ENCODE assay signal across 8 mouse cellular contexts in the genomic region with DNA sequence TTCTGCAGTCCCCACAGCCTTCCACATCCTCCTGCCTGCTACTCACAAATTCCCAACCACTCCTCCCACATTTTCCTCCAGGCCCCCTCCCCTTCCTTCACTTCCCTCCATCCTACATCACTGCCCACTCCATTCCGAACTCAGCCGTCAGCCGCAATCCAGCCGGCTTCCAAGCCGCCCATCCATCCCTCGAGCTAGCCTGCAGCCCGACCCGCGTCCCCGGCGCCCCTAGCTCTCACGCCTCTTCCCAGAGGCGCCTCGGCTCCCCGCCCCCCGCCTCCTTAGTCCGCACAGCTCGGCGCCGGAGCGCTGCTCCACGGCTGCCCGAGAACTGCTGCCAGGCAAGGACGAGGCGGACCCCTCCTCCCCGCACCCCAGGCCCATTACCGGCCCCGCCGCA. TPM values are rescaled to one million over a fixed set of nuclear protein-coding genes. Genes with fewer than 3 reads are reported as not detected.
DNase-seq lines count a peak whose midpoint lies in the region; ATAC-seq and TF ChIP-seq lines count a peak whose summit lies in the region.

No protein-coding gene starts in this region.

- H3K27ac ChIP-seq in heart, embryonic 13.5 days (replicated peaks) = peak overlapping the region; percentile 91
- no peak overlapping the region for H3K27ac ChIP-seq in ES-E14 (ENCODE audit: insufficient read depth, low read depth, low read length, poor library complexity, severe bottlenecking)
- peak overlapping the region; percentile 97 for H3K27ac ChIP-seq in hindbrain, embryonic 14.5 days
- peak overlapping the region; percentile 59; the same call in 1 of the 2 replicates for H3K27ac ChIP-seq in liver, postnatal 0 days (ENCODE audit: low read depth)
- peak overlapping the region; percentile 90 for H3K27ac ChIP-seq in stomach, embryonic 16.5 days (ENCODE audit: low read length)

- H3K4me3 ChIP-seq in heart, embryonic 13.5 days = peak overlapping the region; percentile 90
- peak overlapping the region; percentile 68 to 85 for H3K4me3 ChIP-seq in ES-E14 (ENCODE audit: insufficient read depth in 1 of 2, low read depth in 1 of 2, low read length in 2 of 2, poor library complexity in 1 of 2, severe bottlenecking in 1 of 2)
- H3K4me3 ChIP-seq in hindbrain, embryonic 14.5 days (replicated peaks; ENCODE audit: low read length) = peak overlapping the region; percentile 80
- H3K4me3 ChIP-seq in liver, postnatal 0 days (ENCODE audit: low read depth, low read length) = peak overlapping the region; percentile 77
- H3K4me3 ChIP-seq in stomach, embryonic 16.5 days (replicated peaks; ENCODE audit: low read length) = peak overlapping the region; percentile 88

- peak overlapping the region; percentile 97 for H3K9ac ChIP-seq in heart, embryonic 13.5 days
- peak overlapping the region; percentile 85 for H3K9ac ChIP-seq in ES-E14 (ENCODE audit: insufficient read depth, low read depth, low read length, poor library complexity, severe bottlenecking)
- peak overlapping the region; percentile 93 for H3K9ac ChIP-seq in hindbrain, embryonic 14.5 days
- peak overlapping the region; percentile 79 for H3K9ac ChIP-seq in liver, postnatal 0 days (replicated peaks)
- peak overlapping the region; percentile 97 for H3K9ac ChIP-seq in stomach, embryonic 16.5 days (ENCODE audit: low read length)

- in situ Hi-C loops in ES-E14 (cut with MboI; ENCODE audit: low sequenced_read_pairs in 2 of 2, unreplicated experiment in 2 of 2) = no loop called here

- H3K27me3 ChIP-seq in heart, embryonic 13.5 days (replicated peaks) = no peaks in the 10 kb centered on the region
- no peaks in the 10 kb centered on the region for H3K27me3 ChIP-seq in hindbrain, embryonic 14.5 days (ENCODE audit: control insufficient read depth, insufficient read depth, low read length)
- no peaks in the 10 kb centered on the region for H3K27me3 ChIP-seq in liver, postnatal 0 days (ENCODE audit: insufficient read depth, low read length)
- no peaks in the 10 kb centered on the region for H3K27me3 ChIP-seq in stomach, embryonic 16.5 days (ENCODE audit: control insufficient read depth, insufficient read depth, low read length)

- H3K4me1 ChIP-seq in heart, embryonic 13.5 days = peaks cover 52% of the 10 kb centered on the region
- peaks cover 5% of the 10 kb centered on the region in 2 experiments; a peak in 2 of 4 replicates for H3K4me1 ChIP-seq in ES-E14 (ENCODE audit: control insufficient read depth in 2 of 2, insufficient read depth in 2 of 2, low read length in 2 of 2, poor library complexity in 1 of 2)
- peaks cover 35% of the 10 kb centered on the region for H3K4me1 ChIP-seq in hindbrain, embryonic 14.5 days (replicated peaks; ENCODE audit: control insufficient read depth, insufficient read depth, low read length)
- peaks cover 5% of the 10 kb centered on the region for H3K4me1 ChIP-seq in liver, postnatal 0 days (ENCODE audit: insufficient read depth)
- peaks cover 36% of the 10 kb centered on the region for H3K4me1 ChIP-seq in stomach, embryonic 16.5 days (ENCODE audit: control insufficient read depth, insufficient read depth, low read length)

- ATAC-seq in heart, embryonic 13.5 days (ENCODE audit: extremely low read depth, insufficient number of reproducible peaks, low FRiP score, low TSS enrichment) = peak; percentile 38; the same call in 1 of the 2 replicates
- ATAC-seq in hindbrain, embryonic 14.5 days (ENCODE audit: low FRiP score) = peak; percentile 86
- ATAC-seq in liver, postnatal 0 days = peak; percentile 58
- peak; percentile 73 for ATAC-seq in stomach, embryonic 16.5 days (ENCODE audit: insufficient read depth, low FRiP score)

- under 1% methylated on average over 28 of the region's 29 CpGs for WGBS in heart, embryonic 13.5 days
- under 1% methylated on average over 29 of the region's 29 CpGs for WGBS in hindbrain, embryonic 14.5 days
- under 1% methylated on average over 29 of the region's 29 CpGs for WGBS in liver, postnatal 0 days (ENCODE audit: insufficient replicate concordance)
- under 1% methylated on average over 29 of the region's 29 CpGs for WGBS in stomach, embryonic 16.5 days

- no peaks in the 10 kb centered on the region for H3K9me3 ChIP-seq in heart, embryonic 13.5 days
- H3K9me3 ChIP-seq in ES-E14 (ENCODE audit: control insufficient read depth, insufficient read depth, low read depth, low read length) = peaks cover 2% of the 10 kb centered on the region; the same call in 1 of the 2 replicates
- H3K9me3 ChIP-seq in hindbrain, embryonic 14.5 days (ENCODE audit: control insufficient read depth, low read length) = no peaks in the 10 kb centered on the region
- no peaks in the 10 kb centered on the region for H3K9me3 ChIP-seq in liver, postnatal 0 days (ENCODE audit: low read length)
- H3K9me3 ChIP-seq in stomach, embryonic 16.5 days (replicated peaks; ENCODE audit: control insufficient read depth, low read length) = no peaks in the 10 kb centered on the region

- intact Hi-C loops in heart, postnatal 25 days (cut with DNase I) = no loop called here

- DNase-seq in heart, postnatal 25 days (ENCODE audit: low spot score) = no peak
- no peak for DNase-seq in ES-E14 (ENCODE audit: low read depth, low spot score)
- peak; percentile 83 for DNase-seq in embryo, embryonic 11 days
- peak; percentile 61 for DNase-seq in hindbrain, embryonic 14.5 days (ENCODE audit: low spot score)
- no peak for DNase-seq in liver, postnatal 0 days
- no peak for DNase-seq in spleen, adult 12 weeks (ENCODE audit: low spot score)

- TF ChIP-seq EP300 in liver, postnatal 0 days (IDR thresholded peaks at IDR 0.05; ENCODE audit: low read depth) = no peak

- no peaks in the 10 kb centered on the region; the same call in 1 of the 2 replicates for H3K36me3 ChIP-seq in heart, embryonic 13.5 days
- H3K36me3 ChIP-seq in ES-E14 (ENCODE audit: control insufficient read depth, insufficient read depth, low read length, poor library complexity, severe bottlenecking) = no peaks in the 10 kb centered on the region
- H3K36me3 ChIP-seq in hindbrain, embryonic 14.5 days (replicated peaks; ENCODE audit: control insufficient read depth, insufficient read depth) = peaks cover under 1% of the 10 kb centered on the region; the same call in 1 of the 2 replicates
- no peaks in the 10 kb centered on the region for H3K36me3 ChIP-seq in liver, postnatal 0 days (replicated peaks; ENCODE audit: insufficient read depth, low read length)
- no peaks in the 10 kb centered on the region for H3K36me3 ChIP-seq in stomach, embryonic 16.5 days (ENCODE audit: control insufficient read depth, insufficient read depth, low read length)

- no peak for TF ChIP-seq CTCF in liver, postnatal 0 days (IDR thresholded peaks at IDR 0.05; ENCODE audit: low read depth)

- peak overlapping the region; percentile 94 for H3K4me2 ChIP-seq in heart, embryonic 13.5 days
- peak overlapping the region; percentile 71 for H3K4me2 ChIP-seq in hindbrain, embryonic 14.5 days (replicated peaks)
- H3K4me2 ChIP-seq in liver, postnatal 0 days (ENCODE audit: low read depth, low read length) = peak overlapping the region; percentile 100
- peak overlapping the region; percentile 92 for H3K4me2 ChIP-seq in stomach, embryonic 16.5 days (ENCODE audit: low read depth, low read length)

TF ChIP-seq in ES-E14, 5 proteins besides CTCF, POLR2A, EP300 and RAD21:
- TF ChIP-seq HCFC1 (IDR thresholded peaks at IDR 0.05; ENCODE audit: borderline replicate concordance, insufficient read depth, low read length) = no peak
- TF ChIP-seq ZNF384 (IDR thresholded peaks at IDR 0.05; ENCODE audit: low read depth, low read length) = no peak
- TF ChIP-seq ZC3H11A (IDR thresholded peaks at IDR 0.05; ENCODE audit: borderline replicate concordance, low read depth, low read length) = no peak
- no peak for TF ChIP-seq MAFK (IDR thresholded peaks at IDR 0.05; ENCODE audit: insufficient read depth, low read depth, low read length)
- TF ChIP-seq CHD2 (IDR thresholded peaks at IDR 0.05; ENCODE audit: low read depth, low read length) = no peak

RNA-seq across cellular contexts. Expression of gene Csrnp2, which starts 0.6 kb away (rescaled TPM):
- polyA plus RNA-seq in heart, embryonic 13.5 days (2015; fragmentation: Nextera tagmentation; extraction: Ambion mirVana) = 8.7 and 8.9 TPM in 2 replicates
- 1 to 10 TPM; 2.5 to 2.9 TPM for total RNA-seq in heart, postnatal 25 days (2021)
- 8.1 and 14.6 TPM in 2 replicates for total RNA-seq in ES-E14 (2012; rRNA removed)
- polyA plus RNA-seq in hindbrain, embryonic 14.5 days (2014; fragmentation: Nextera tagmentation; extraction: Ambion mirVana) = 43.1 and 46.1 TPM in 2 replicates
- polyA plus RNA-seq in liver, postnatal 0 days (2015; fragmentation: Nextera tagmentation; extraction: Ambion mirVana) = 0.89 and 1.1 TPM in 2 replicates
- polyA plus RNA-seq in stomach, embryonic 16.5 days (2015; fragmentation: Nextera tagmentation; extraction: Ambion mirVana) = 6.7 and 7.3 TPM in 2 replicates

RNA-seq across cellular contexts. Expression of gene Letmd1, which starts 25.8 kb away (rescaled TPM):
- 15.3 and 15.8 TPM in 2 replicates for polyA plus RNA-seq in heart, embryonic 13.5 days (2015; fragmentation: Nextera tagmentation; extraction: Ambion mirVana)
- 10 to 100 TPM; 13.6 to 14.6 TPM for total RNA-seq in heart, postnatal 25 days (2021)
- 7.8 and 11.2 TPM in 2 replicates for total RNA-seq in ES-E14 (2012; rRNA removed)
- 49.8 and 52.1 TPM in 2 replicates for polyA plus RNA-seq in hindbrain, embryonic 14.5 days (2014; fragmentation: Nextera tagmentation; extraction: Ambion mirVana)
- polyA plus RNA-seq in liver, postnatal 0 days (2015; fragmentation: Nextera tagmentation; extraction: Ambion mirVana) = 14.4 and 16.3 TPM in 2 replicates
- polyA plus RNA-seq in stomach, embryonic 16.5 days (2015; fragmentation: Nextera tagmentation; extraction: Ambion mirVana) = 25.8 and 26.7 TPM in 2 replicates

RNA-seq across cellular contexts. Expression of gene Tfcp2, which starts 57.2 kb away (rescaled TPM):
- 19.2 and 20.6 TPM in 2 replicates for polyA plus RNA-seq in heart, embryonic 13.5 days (2015; fragmentation: Nextera tagmentation; extraction: Ambion mirVana)
- 10 to 100 TPM; 12.6 to 13.3 TPM for total RNA-seq in heart, postnatal 25 days (2021)
- total RNA-seq in ES-E14 (2012; rRNA removed) = 13.1 and 13.6 TPM in 2 replicates
- 28.7 and 33.3 TPM in 2 replicates for polyA plus RNA-seq in hindbrain, embryonic 14.5 days (2014; fragmentation: Nextera tagmentation; extraction: Ambion mirVana)
- polyA plus RNA-seq in liver, postnatal 0 days (2015; fragmentation: Nextera tagmentation; extraction: Ambion mirVana) = 4.0 TPM in 2 replicates
- 20.0 and 21.3 TPM in 2 replicates for polyA plus RNA-seq in stomach, embryonic 16.5 days (2015; fragmentation: Nextera tagmentation; extraction: Ambion mirVana)

Comparison
In these comparisons a context has a peak if more than half of its experiments do, and no peak if none do; other contexts are left out.
1. DNase-seq: peak in embryo, embryonic 11 days (single experiment) and hindbrain, embryonic 14.5 days (single experiment); none in heart, postnatal 25 days (single experiment), ES-E14 (single experiment), liver, postnatal 0 days (single experiment) and spleen, adult 12 weeks (single experiment).
2. Peak in every context shown above with its lines, with median percentiles within 50 percentile points of each other: ATAC-seq, H3K4me2 ChIP-seq, H3K4me3 ChIP-seq and H3K9ac ChIP-seq.